Mouse (Mus musculus) heart, embryonic 16.5 days (tissue): ENCODE data around the gene Krt26. TPM values are rescaled to one million over a fixed set of nuclear protein-coding genes. Genes with fewer than 3 reads are reported as not detected.

Experiments
- ATAC-seq: fragments of 200-750 bp; cut with Nextera tagmentation; replicated peaks from 2 replicates; pipeline ENCODE4 v1.8.0; 2017; ENCODE audit warnings: moderate number of reproducible peaks; ENCODE audit not compliant: insufficient read depth, low FRiP score; ENCODE audit errors: extremely low read depth
- H3K27ac ChIP-seq: fragments of 300-500 bp; sonication (generic); 2 replicates; pipeline ENCODE4 v1.5.1; 2014; ENCODE audit warnings: mild to moderate bottlenecking, low read length, control low read depth, moderate library complexity
- H3K27me3 ChIP-seq: fragments of 300-500 bp; sonication (generic); 2 replicates; pipeline ENCODE4 v1.6.1; 2014; ENCODE audit warnings: low read length, mixed read lengths; ENCODE audit not compliant: control insufficient read depth, insufficient read depth
- H3K36me3 ChIP-seq: fragments of 300-500 bp; sonication (generic); 2 replicates; pipeline ENCODE4 v1.6.1; 2014; ENCODE audit not compliant: control insufficient read depth, insufficient read depth
- H3K4me1 ChIP-seq: fragments of 300-500 bp; sonication (generic); 2 replicates; pipeline ENCODE4 v1.6.1; 2014; ENCODE audit warnings: low read length, mixed read lengths; ENCODE audit not compliant: control insufficient read depth, insufficient read depth
- H3K4me2 ChIP-seq: fragments of 300-500 bp; sonication (generic); 2 replicates; pipeline ENCODE4 v1.6.1; 2014; ENCODE audit warnings: low read depth, mild to moderate bottlenecking, control low read depth, low read length
- H3K4me3 ChIP-seq: fragments of 300-500 bp; sonication (generic); 2 replicates; pipeline ENCODE4 v1.5.1; 2014; ENCODE audit warnings: mild to moderate bottlenecking, control low read depth, low read length
- H3K9ac ChIP-seq: fragments of 300-500 bp; sonication (generic); 2 replicates; pipeline ENCODE4 v1.6.1; 2014; ENCODE audit warnings: low read length, control low read depth
- H3K9me3 ChIP-seq: fragments of 300-500 bp; sonication (generic); replicated peaks from 2 replicates; pipeline ENCODE4 v1.6.1; 2016; ENCODE audit warnings: low read length; ENCODE audit not compliant: control insufficient read depth
- WGBS: fragments of 180-500 bp; shearing (Covaris S2); extraction: QIAGEN DNeasy Blood & Tissue Kit; methylation state at CpG from one replicate; pipeline ENCODE4 v1.1.7; 2014; 5-methylcytosine and 5-hydroxymethylcytosine counted together
- polyA plus RNA-seq: library from polyadenylated mRNA; unstranded; fragments of >200 nt; fragmentation: Nextera tagmentation; extraction: Ambion mirVana; gene quantifications from 2 replicates; pipeline ENCODE4 v1.2.1, GENCODE M21; 2015

Krt26 gene
- polyA plus RNA-seq, 1 experiment from 2014 or later, result not detected

GRCm38 (mm10) chr11:99351004-99351403 is 13.2 kb upstream of the Krt26 start, which contains the start of gene Krt27:
Gene Krt27, minus strand, starts transcription at chr11:99351104.
- H3K4me2 ChIP-seq, result no peak within 1 kb of the TSS
- no peaks in the 10 kb centered on the region for H3K9me3 ChIP-seq
- no peak within 1 kb of the TSS for H3K27ac ChIP-seq
- H3K4me1 ChIP-seq, result no peaks in the 10 kb centered on the region
- H3K4me3 ChIP-seq, result no peak within 1 kb of the TSS
- 70% methylated on average over 12 of the region's 12 CpGs for WGBS
- H3K27me3 ChIP-seq, result 0 out of 2 replicates have a peak, but pooled peaks cover 5% of the 10 kb centered on the region
- H3K36me3 ChIP-seq, result no peaks in the 10 kb centered on the region
- H3K9ac ChIP-seq, result no peak within 1 kb of the TSS
- ATAC-seq, result no peak

GRCm38 (mm10) chr11:99339299-99339847 is 1.6 kb upstream of the Krt26 start:
- Histone ChIP-seq H3K4me3 (no peak overlapping the region), H3K27me3 (peaks cover 2% of the 10 kb centered on the region; the same call in 1 of the 2 replicates), H3K27ac (no peak overlapping the region), H3K9me3 (no peaks in the 10 kb centered on the region), H3K9ac (no peak overlapping the region), H3K4me1 (no peaks in the 10 kb centered on the region), H3K4me2 (no peak overlapping the region), H3K36me3 (no peaks in the 10 kb centered on the region)
- no peak for ATAC-seq
- 82% methylated on average over 11 of the region's 11 CpGs for WGBS

- Histone ChIP-seq H3K9ac (no peak overlapping the region), H3K27me3 (no peaks in the 10 kb centered on the region), H3K36me3 (no peaks in the 10 kb centered on the region), H3K27ac (no peak overlapping the region), H3K4me1 (no peaks in the 10 kb centered on the region), H3K9me3 (no peaks in the 10 kb centered on the region), H3K4me2 (no peak overlapping the region), H3K4me3 (no peak overlapping the region)
- no peak for ATAC-seq
- 67% methylated on average over 13 of the region's 13 CpGs for WGBS
Measured at GRCm38 (mm10) chr11:99333426-99333825, 4.3 kb downstream of the Krt26 start.

- H3K9me3 ChIP-seq, result no peaks in the 10 kb centered on the region
- no peak overlapping the region for H3K9ac ChIP-seq
- ATAC-seq, result no peak
- H3K27me3 ChIP-seq, result no peaks in the 10 kb centered on the region
- WGBS, result 48% methylated on average over 2 of the region's 2 CpGs
- no peak overlapping the region for H3K27ac ChIP-seq
- no peaks in the 10 kb centered on the region for H3K4me1 ChIP-seq
- H3K4me3 ChIP-seq, result no peak overlapping the region
- H3K4me2 ChIP-seq, result no peak overlapping the region
- no peaks in the 10 kb centered on the region for H3K36me3 ChIP-seq
Measured at GRCm38 (mm10) chr11:99329655-99330054, 8.1 kb downstream of the Krt26 start.

GRCm38 (mm10) chr11:99322851-99323250 is 14.9 kb downstream of the Krt26 start, which contains the start of gene Krt25:
Gene Krt25, minus strand, starts transcription at chr11:99322951.
- Histone ChIP-seq H3K4me1 (0 out of 2 replicates have a peak, but pooled peaks cover 2% of the 10 kb centered on the region), H3K9ac (no peak within 1 kb of the TSS), H3K4me3 (no peak within 1 kb of the TSS), H3K27ac (no peak within 1 kb of the TSS), H3K27me3 (no peaks in the 10 kb centered on the region), H3K36me3 (no peaks in the 10 kb centered on the region), H3K9me3 (no peaks in the 10 kb centered on the region), H3K4me2 (no peak within 1 kb of the TSS)
- WGBS, result 81% methylated on average over 11 of the region's 11 CpGs
- ATAC-seq, result no peak

GRCm38 (mm10) chr11:99321094-99321493 is 16.7 kb downstream of the Krt26 start:
- no peak for ATAC-seq
- Histone ChIP-seq H3K4me1 (0 out of 2 replicates have a peak, but pooled peaks cover 2% of the 10 kb centered on the region), H3K36me3 (no peaks in the 10 kb centered on the region), H3K27ac (no peak overlapping the region), H3K9ac (no peak overlapping the region), H3K9me3 (no peaks in the 10 kb centered on the region), H3K27me3 (no peaks in the 10 kb centered on the region), H3K4me3 (no peak overlapping the region), H3K4me2 (no peak overlapping the region)
- WGBS, result 78% methylated on average over 14 of the region's 14 CpGs

- Histone ChIP-seq H3K36me3 (no peaks in the 10 kb centered on the region), H3K4me1 (0 out of 2 replicates have a peak, but pooled peaks cover 2% of the 10 kb centered on the region), H3K27me3 (no peaks in the 10 kb centered on the region; the same call in 1 of the 2 replicates), H3K4me3 (no peak overlapping the region), H3K27ac (no peak overlapping the region), H3K4me2 (peak overlapping the region; percentile 46), H3K9ac (0 out of 2 replicates have a peak overlapping the region, but pooled peaks have one; percentile 26), H3K9me3 (no peaks in the 10 kb centered on the region)
- WGBS, result 33% methylated on average over 9 of the region's 9 CpGs
- peak; percentile 65; the same call in 1 of the 2 replicates for ATAC-seq
Measured at GRCm38 (mm10) chr11:99319127-99319526, 18.6 kb downstream of the Krt26 start.

GRCm38 (mm10) chr11:99316543-99316942 is 21.2 kb downstream of the Krt26 start:
- H3K27me3 ChIP-seq, result no peaks in the 10 kb centered on the region; the same call in 1 of the 2 replicates
- no peaks in the 10 kb centered on the region for H3K9me3 ChIP-seq
- H3K9ac ChIP-seq, result no peak overlapping the region
- no peak overlapping the region for H3K4me3 ChIP-seq
- 66% methylated on average over 8 of the region's 8 CpGs for WGBS
- no peaks in the 10 kb centered on the region for H3K36me3 ChIP-seq
- no peak overlapping the region for H3K27ac ChIP-seq
- no peak for ATAC-seq
- no peak overlapping the region for H3K4me2 ChIP-seq
- H3K4me1 ChIP-seq, result 0 out of 2 replicates have a peak, but pooled peaks cover 2% of the 10 kb centered on the region

GRCm38 (mm10) chr11:99314594-99314993 is 23.2 kb downstream of the Krt26 start:
- Histone ChIP-seq H3K9me3 (no peaks in the 10 kb centered on the region), H3K27me3 (no peaks in the 10 kb centered on the region; the same call in 1 of the 2 replicates), H3K36me3 (no peaks in the 10 kb centered on the region), H3K4me1 (0 out of 2 replicates have a peak, but pooled peaks cover 2% of the 10 kb centered on the region), H3K27ac (no peak overlapping the region), H3K4me3 (no peak overlapping the region), H3K4me2 (no peak overlapping the region), H3K9ac (no peak overlapping the region)
- 86% methylated on average over 2 of the region's 2 CpGs for WGBS
- ATAC-seq, result no peak
